Mouse (Mus musculus) limb, embryonic 10.5 days (tissue): Measurements from ENCODE around the gene Lgi4. TPM values are rescaled to one million over a fixed set of nuclear protein-coding genes. Genes with fewer than 3 reads are reported as not detected.

ENCODE experiments used
- DNase-seq: peaks from one replicate; pipeline ENCODE4 v3.0.0-alpha.2; 2017; ENCODE audit warnings: low spot score
- H3K27ac ChIP-seq: fragments of 300-500 bp; sonication (generic); 2 replicates; pipeline ENCODE4 v1.5.1; 2016; ENCODE audit warnings: mild to moderate bottlenecking
- H3K27me3 ChIP-seq: fragments of 300-500 bp; sonication (generic); 2 replicates; pipeline ENCODE4 v1.6.1; 2016; ENCODE audit warnings: low read depth, mild to moderate bottlenecking; ENCODE audit not compliant: poor library complexity, severe bottlenecking
- H3K36me3 ChIP-seq: fragments of 300-500 bp; sonication (generic); 2 replicates; pipeline ENCODE4 v1.6.1; 2016; ENCODE audit warnings: mild to moderate bottlenecking, moderate library complexity
- H3K4me1 ChIP-seq: fragments of 300-500 bp; sonication (generic); 2 replicates; pipeline ENCODE4 v1.6.1; 2016
- H3K4me3 ChIP-seq: fragments of 300-500 bp; sonication (generic); 2 replicates; pipeline ENCODE4 v1.5.1; 2016; ENCODE audit warnings: mild to moderate bottlenecking, moderate library complexity
- H3K9me3 ChIP-seq: fragments of 300-500 bp; sonication (generic); replicated peaks from 2 replicates; pipeline ENCODE4 v1.6.1; 2016; ENCODE audit warnings: mild to moderate bottlenecking
- WGBS: fragments of 180-500 bp; shearing (Covaris S2); methylation state at CpG from one replicate; pipeline ENCODE4 v1.1.7; 2016; 5-methylcytosine and 5-hydroxymethylcytosine counted together
- polyA plus RNA-seq: library from polyadenylated mRNA; unstranded; fragments of >200 nt; fragmentation: Nextera tagmentation; extraction: Ambion mirVana; gene quantifications from 2 replicates; pipeline ENCODE4 v1.2.1, GENCODE M21; 2016

Lgi4 gene
- polyA plus RNA-seq: 0.13 and 0.16 TPM in 2 replicates

DNA sequence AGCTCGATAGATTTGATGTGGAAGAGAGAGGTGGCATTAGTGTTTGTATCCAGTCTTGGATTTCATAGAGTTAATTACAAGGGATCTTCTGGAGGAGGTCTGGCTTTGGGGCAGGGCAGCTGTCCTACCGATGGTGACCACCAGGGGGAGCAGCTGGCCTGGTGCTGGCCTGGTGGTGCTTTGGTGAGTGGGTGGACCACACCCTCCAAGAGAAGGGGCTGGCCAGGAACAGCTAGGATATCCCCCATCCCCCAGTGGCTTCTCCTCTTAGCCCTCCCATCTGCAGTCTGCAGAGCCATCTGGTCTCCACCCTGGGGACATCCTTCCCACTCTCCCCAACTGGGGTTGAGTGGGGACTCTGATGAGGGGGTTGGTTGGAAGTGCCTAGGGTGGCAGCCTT, at the start of gene Lgi4:
Lgi4 (plus strand) TSS at position 235 of the 400 bp plus-strand sequence.
- no peaks in the 10 kb centered on the region for H3K36me3 ChIP-seq
- 7% methylated on average over 2 of the region's 2 CpGs for WGBS
- H3K9me3 ChIP-seq: no peaks in the 10 kb centered on the region
- H3K4me1 ChIP-seq: peaks cover 22% of the 10 kb centered on the region
- H3K27me3 ChIP-seq: peaks cover 11% of the 10 kb centered on the region
- H3K27ac ChIP-seq: peak within 1 kb of the TSS; percentile 46; the same call in 1 of the 2 replicates
- H3K4me3 ChIP-seq: no peak within 1 kb of the TSS
- peak; percentile 91 for DNase-seq

DNA sequence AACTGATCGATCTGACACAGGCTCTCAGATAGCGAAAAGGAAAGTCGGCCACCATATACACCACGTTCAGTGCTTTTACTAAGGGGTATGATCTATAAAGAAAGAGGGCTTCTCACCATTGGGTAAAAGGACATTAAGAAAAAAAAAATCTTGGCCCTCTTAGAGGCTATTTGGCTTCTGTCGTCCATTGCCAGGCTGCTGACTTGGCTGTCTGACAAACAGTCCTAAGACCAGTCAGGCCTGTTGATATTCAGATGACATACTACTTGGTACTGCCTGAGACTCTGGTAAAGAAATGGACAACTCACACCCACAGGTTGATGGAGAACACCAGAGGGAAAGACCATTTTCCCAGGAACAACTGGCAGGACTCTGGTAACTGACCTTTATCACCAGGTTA, 46.2 kb upstream of the Lgi4 start:
- DNase-seq: no peak
- H3K4me1 ChIP-seq: peaks cover 24% of the 10 kb centered on the region
- H3K27ac ChIP-seq: no peak overlapping the region
- H3K9me3 ChIP-seq: no peaks in the 10 kb centered on the region
- H3K36me3 ChIP-seq: no peaks in the 10 kb centered on the region
- no peak overlapping the region for H3K4me3 ChIP-seq
- 90% methylated on average over 5 of the region's 5 CpGs for WGBS
- H3K27me3 ChIP-seq: no peaks in the 10 kb centered on the region

DNA sequence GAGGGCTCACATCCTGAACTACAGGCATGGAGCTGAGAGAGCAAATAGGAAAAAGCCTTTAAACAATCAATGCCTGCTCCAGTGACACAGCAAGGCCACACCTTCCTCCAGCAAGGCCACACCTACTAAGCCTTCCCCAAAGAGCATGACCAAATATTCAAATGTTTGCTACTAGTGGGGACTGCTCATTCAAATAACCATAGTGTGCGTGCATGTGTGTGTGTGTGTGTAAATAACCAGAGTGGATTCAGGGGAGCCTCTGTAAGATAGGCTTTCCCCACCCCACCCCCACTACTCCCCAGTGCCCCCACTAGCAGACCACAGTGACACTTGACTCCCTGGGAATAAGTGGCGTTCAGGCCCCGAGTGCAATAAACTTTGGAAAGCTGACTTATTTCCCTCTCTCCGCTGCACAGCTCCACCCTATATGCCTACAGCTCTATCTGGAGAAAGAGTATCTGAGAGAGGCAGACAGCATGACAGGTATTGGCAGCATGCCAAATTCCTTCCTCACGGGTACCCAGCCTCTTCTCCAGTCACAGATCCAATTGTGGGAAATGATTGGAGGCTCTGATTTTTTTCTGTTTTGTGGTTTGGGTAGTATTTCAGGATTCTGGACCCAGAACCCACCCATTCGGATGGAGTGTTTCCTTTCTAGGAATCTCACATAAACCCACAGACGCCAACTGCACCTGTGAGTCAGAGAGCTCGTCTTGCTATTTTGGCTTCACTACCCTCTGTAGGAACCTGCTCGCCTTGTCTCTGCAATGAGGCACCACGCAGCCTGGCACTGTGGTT, 41.8 kb upstream of the Lgi4 start:
- H3K4me3 ChIP-seq: no peak overlapping the region
- peaks cover 9% of the 10 kb centered on the region for H3K4me1 ChIP-seq
- no peak overlapping the region for H3K27ac ChIP-seq
- H3K36me3 ChIP-seq: no peaks in the 10 kb centered on the region
- 69% methylated on average over 10 of the region's 10 CpGs for WGBS
- no peaks in the 10 kb centered on the region for H3K27me3 ChIP-seq
- no peak for DNase-seq
- no peaks in the 10 kb centered on the region for H3K9me3 ChIP-seq

DNA sequence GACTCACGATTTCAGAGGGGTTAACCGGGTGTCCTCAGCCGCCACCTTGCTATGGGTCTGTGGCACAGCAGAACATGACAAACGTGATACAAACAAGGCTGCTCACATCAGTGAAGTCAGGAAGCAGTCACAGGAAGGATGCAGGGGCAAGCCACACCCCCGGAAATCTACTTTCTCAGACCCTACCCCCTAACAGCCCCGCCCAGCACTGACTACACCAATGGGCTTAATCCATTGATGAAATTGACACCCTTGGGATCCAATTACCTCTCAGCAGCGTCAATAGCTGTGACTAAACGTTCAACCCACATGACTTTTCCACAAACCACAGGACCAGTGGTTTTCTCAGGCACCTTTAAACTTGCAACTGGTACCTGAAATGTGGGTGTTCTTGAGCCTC, 30.5 kb upstream of the Lgi4 start:
- no peak overlapping the region for H3K4me3 ChIP-seq
- no peak for DNase-seq
- no peaks in the 10 kb centered on the region for H3K27me3 ChIP-seq
- H3K9me3 ChIP-seq: no peaks in the 10 kb centered on the region
- WGBS: 78% methylated on average over 8 of the region's 8 CpGs
- H3K4me1 ChIP-seq: no peaks in the 10 kb centered on the region
- no peaks in the 10 kb centered on the region for H3K36me3 ChIP-seq
- H3K27ac ChIP-seq: no peak overlapping the region

DNA sequence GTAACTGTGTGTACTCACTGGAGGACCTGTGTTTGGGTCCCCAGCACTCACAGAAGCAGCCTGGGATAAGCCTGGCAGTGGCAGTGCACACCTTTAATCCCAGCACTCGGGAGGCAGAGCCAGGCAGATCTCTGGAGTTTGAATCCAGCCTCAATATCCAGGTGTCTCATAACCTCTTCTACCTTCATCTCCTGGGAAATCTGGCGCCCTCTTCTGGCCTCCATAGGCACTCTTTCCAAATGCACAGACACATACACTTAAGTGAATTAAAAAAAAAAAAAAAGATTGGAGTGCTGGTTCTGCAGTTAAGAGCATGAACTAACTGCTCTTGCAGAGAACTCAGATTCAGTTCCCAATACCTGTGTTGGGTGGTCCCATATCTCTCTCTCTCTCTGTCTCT, 28.4 kb upstream of the Lgi4 start:
- 64% methylated on average over 2 of the region's 2 CpGs for WGBS
- H3K27me3 ChIP-seq: no peaks in the 10 kb centered on the region
- no peaks in the 10 kb centered on the region for H3K4me1 ChIP-seq
- no peaks in the 10 kb centered on the region for H3K9me3 ChIP-seq
- no peak overlapping the region for H3K27ac ChIP-seq
- H3K4me3 ChIP-seq: no peak overlapping the region
- DNase-seq: no peak
- H3K36me3 ChIP-seq: no peaks in the 10 kb centered on the region

DNA sequence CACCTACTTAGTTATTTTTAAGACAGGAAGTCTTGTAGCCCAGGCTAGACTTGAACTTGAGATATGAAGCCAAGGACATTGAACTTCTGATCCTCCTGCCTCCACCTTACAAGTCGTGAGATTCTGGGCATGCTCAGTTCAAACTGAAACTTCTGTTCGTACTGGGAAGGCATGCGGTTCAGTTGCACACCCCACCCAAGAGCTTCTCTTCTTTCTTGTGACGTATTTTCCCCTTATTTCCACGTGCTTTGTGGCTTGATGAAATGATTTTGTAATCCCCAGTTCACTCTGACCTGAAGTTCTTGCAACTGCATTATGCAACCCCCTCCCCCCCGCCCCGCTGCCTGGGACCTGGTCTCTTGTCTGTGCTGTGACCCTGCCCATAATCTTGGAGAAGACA, 27.4 kb upstream of the Lgi4 start:
- Histone ChIP-seq H3K9me3 (no peaks in the 10 kb centered on the region), H3K4me3 (no peak overlapping the region), H3K27me3 (no peaks in the 10 kb centered on the region), H3K4me1 (no peaks in the 10 kb centered on the region), H3K36me3 (no peaks in the 10 kb centered on the region), H3K27ac (no peak overlapping the region)
- DNase-seq: no peak
- WGBS: 84% methylated on average over 7 of the region's 7 CpGs

DNA sequence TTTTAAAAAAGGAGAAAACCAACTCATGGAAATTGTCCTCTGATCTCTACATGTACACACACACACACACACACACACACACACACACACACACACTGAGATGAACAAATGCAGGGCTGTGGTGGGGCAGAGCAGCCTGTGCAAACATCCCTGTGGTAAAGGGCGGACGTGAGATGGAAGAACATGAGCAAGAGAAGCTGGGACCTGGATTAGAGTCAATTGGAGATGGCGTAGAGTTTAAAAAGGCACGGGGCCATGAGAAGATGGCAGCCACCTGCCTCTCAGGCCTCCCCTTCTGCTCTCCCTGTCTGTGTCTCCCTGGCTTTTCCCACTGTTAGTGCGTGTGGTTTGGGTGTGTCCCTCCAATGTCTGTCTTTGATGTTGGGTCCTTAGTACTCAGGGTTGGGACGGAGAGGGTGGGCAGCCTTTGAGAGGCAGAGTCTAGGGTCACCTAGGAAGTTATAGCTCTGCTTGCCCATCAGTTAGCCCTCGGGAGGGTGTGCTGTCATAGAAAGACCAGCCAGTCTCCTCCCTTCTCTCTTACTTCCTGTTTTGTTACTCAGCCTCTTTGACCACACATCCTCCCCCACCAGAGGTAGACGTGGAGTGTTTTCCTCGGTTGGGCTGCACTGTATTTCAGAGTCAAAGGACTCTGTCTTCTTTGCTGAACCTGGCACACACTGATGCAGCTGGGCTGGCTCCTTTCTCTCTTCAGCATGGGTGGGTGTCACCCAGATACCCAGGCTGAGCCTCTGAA, 25.6 kb upstream of the Lgi4 start:
- no peaks in the 10 kb centered on the region for H3K36me3 ChIP-seq

DNA sequence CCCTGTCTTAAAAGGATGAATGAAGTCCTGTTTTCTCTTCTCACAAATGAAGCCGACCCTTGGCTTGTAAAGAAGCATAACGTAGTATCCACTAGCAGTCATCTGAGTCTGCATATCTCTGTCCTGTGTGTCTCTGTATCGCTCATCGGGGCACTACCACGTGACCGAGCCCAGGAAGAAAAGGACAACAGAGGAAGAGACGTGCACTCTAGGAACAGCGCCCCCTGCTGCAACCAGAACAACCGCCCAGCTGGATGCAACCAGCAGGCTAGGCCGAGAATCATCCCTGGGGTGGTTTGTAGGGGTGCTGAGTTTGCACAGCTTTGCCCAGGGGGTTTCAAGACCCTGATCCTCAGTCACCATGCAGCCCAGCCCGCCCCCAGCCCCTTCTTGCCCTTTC, 24.4 kb upstream of the Lgi4 start:
- no peaks in the 10 kb centered on the region for H3K9me3 ChIP-seq
- H3K36me3 ChIP-seq: no peaks in the 10 kb centered on the region
- no peak for DNase-seq
- peaks cover 6% of the 10 kb centered on the region; the same call in 1 of the 2 replicates for H3K27me3 ChIP-seq
- WGBS: 69% methylated on average over 11 of the region's 11 CpGs
- no peaks in the 10 kb centered on the region for H3K4me1 ChIP-seq
- no peak overlapping the region for H3K4me3 ChIP-seq
- H3K27ac ChIP-seq: no peak overlapping the region

More for the DNA sequence above, 25.6 kb upstream of the Lgi4 start:
- Histone ChIP-seq H3K9me3 (no peaks in the 10 kb centered on the region), H3K4me1 (no peaks in the 10 kb centered on the region), H3K4me3 (no peak overlapping the region), H3K27ac (no peak overlapping the region), H3K27me3 (no peaks in the 10 kb centered on the region)
- 67% methylated on average over 9 of the region's 9 CpGs for WGBS
- no peak for DNase-seq

DNA sequence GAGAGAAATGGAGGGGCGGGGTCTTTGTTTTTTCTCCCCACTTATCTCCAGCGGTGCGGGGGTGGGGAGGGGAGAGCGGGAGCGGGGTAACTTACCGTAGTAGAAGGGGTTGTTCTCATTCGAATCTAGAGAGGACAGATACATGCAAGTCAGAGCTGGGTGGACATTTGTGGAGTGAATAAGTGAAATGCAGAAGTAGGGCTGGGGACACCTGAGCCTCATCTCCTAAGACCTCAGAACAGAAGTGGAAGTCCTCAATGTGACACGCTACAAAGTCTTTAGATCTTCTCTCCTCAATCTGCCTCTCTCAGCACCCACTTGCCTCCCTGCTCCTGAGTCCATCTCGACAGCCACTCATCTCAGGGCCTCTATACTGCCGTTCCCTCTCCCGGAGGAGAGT, 23.9 kb upstream of the Lgi4 start:
- Histone ChIP-seq H3K27me3 (peaks cover 11% of the 10 kb centered on the region), H3K36me3 (no peaks in the 10 kb centered on the region), H3K4me1 (no peaks in the 10 kb centered on the region), H3K9me3 (no peaks in the 10 kb centered on the region), H3K27ac (no peak overlapping the region), H3K4me3 (no peak overlapping the region)
- 83% methylated on average over 11 of the region's 11 CpGs for WGBS
- DNase-seq: no peak

DNA sequence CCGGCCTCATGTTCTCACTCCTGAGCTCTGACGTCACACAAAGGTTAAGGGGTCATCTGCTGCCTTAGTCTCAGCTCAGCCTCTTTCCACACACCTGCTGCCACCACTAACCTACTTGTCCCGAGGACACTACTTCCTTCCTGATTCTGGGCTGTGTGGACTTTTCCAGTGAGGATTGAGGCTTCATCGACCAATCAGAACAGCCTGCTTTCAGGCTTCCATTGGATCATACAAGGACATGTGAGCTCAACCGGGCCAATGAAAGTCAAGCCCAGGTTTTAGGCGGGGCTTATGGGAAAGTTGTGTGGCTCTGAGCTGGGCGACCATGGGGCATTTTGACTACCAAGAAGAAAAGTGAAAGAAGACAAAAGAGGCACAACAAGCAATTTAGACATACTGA, 22.2 kb upstream of the Lgi4 start:
- Histone ChIP-seq H3K36me3 (no peaks in the 10 kb centered on the region), H3K4me3 (no peak overlapping the region), H3K9me3 (no peaks in the 10 kb centered on the region), H3K4me1 (peaks cover 5% of the 10 kb centered on the region), H3K27me3 (peaks cover 27% of the 10 kb centered on the region), H3K27ac (no peak overlapping the region)
- WGBS: 85% methylated on average over 7 of the region's 7 CpGs
- no peak for DNase-seq

DNA sequence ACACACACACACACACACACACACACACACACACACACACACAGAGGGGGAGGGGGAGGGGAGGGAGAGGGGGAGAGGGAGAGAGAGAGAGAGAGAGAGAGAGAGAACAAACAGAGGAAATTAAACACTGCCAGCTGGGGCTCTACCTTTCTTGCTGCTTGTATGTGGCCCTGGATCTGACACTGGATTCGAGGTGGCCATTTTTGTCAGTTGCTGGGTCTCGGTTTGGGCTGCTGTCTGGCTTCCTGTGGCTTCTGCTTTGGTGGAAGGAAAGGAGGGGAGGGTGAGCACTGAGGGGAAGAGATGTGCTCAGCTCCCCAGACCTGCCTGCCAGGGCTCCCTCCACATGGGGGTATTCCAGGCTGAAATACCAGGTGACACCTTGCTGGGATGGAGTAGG, 21.5 kb upstream of the Lgi4 start:
- DNase-seq: no peak
- H3K9me3 ChIP-seq: no peaks in the 10 kb centered on the region
- H3K36me3 ChIP-seq: no peaks in the 10 kb centered on the region
- H3K27me3 ChIP-seq: peaks cover 35% of the 10 kb centered on the region
- H3K4me1 ChIP-seq: peaks cover 13% of the 10 kb centered on the region
- no peak overlapping the region for H3K4me3 ChIP-seq
- no peak overlapping the region for H3K27ac ChIP-seq
- 75% methylated on average over 2 of the region's 2 CpGs for WGBS

DNA sequence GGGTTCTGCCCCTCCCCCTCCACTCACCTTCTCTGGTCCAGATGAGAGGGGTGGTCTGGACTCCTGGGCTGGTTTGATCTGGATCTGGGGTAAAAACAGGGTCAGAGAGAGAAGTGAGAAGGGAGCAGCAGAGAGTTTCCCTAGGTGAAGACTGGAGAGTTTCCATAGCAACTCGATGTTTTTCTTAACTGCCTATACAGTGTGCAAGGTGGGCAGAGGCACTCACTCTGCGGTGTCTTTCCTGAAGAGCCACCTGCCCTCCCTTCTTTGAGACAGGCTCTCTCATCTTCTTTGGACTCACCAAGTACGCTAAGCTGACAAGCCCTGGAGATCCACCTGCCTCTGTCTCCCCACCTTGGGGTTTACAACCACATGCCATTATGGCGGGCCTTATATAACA, 20.1 kb upstream of the Lgi4 start:
- no peak for DNase-seq
- WGBS: 86% methylated on average over 4 of the region's 4 CpGs
- H3K27ac ChIP-seq: no peak overlapping the region

DNA sequence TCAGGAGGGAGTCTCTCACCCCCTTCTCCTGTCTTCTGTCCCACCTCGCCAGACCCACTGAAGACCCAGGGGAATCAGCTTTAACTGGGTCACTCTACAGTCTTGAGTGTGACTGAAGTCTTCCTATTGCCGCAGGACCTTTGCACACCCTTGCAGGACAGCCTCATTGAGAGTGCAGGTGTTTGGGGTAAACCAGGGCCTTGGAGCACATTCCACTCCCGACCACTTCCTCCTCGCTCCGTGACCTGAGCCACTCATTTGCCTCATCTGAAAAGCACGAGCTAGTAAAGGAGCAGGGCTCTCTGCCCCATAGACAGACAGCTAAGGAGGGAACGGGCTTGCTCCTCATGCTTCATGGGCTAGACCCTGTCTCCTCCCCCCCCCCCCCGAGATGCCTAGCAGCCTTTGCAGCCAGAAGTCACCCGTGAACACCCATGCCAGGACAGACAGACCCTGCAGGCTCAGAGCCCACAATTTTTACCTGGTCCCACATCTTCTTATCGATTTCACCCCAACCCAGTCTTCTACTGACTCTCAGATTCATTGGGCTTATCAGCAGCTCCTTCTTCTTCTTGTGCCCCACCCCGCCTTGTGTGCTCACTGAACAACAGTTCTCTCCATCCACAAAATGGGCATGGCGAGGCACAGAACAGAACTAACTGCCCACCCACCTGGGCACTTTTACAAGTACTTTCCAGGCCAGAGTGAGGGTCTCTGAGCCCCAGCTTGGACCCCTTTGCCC, 18.7 kb upstream of the Lgi4 start:
- H3K36me3 ChIP-seq: no peaks in the 10 kb centered on the region
- H3K4me3 ChIP-seq: no peak overlapping the region
- H3K9me3 ChIP-seq: no peaks in the 10 kb centered on the region
- H3K27ac ChIP-seq: no peak overlapping the region
- peaks cover 63% of the 10 kb centered on the region for H3K27me3 ChIP-seq
- no peak for DNase-seq
- peaks cover 13% of the 10 kb centered on the region for H3K4me1 ChIP-seq
- 83% methylated on average over 12 of the region's 12 CpGs for WGBS

More for the DNA sequence above, 20.1 kb upstream of the Lgi4 start:
- H3K36me3 ChIP-seq: no peaks in the 10 kb centered on the region
- H3K27me3 ChIP-seq: peaks cover 48% of the 10 kb centered on the region
- H3K4me1 ChIP-seq: peaks cover 13% of the 10 kb centered on the region
- no peaks in the 10 kb centered on the region for H3K9me3 ChIP-seq
- H3K4me3 ChIP-seq: no peak overlapping the region
